Mouse (Mus musculus) forebrain, embryonic 11.5 days (tissue): Measurements from ENCODE around the gene Mus81. TPM values are rescaled to one million over a fixed set of nuclear protein-coding genes. Genes with fewer than 3 reads are reported as not detected.

Experiments used
- ATAC-seq: fragments of 200-750 bp; cut with Nextera tagmentation; replicated peaks from 2 replicates; pipeline ENCODE4 v1.8.0; 2017; ENCODE audit warnings: moderate TSS enrichment; ENCODE audit not compliant: low FRiP score
- DNase-seq: peaks from one replicate; pipeline ENCODE4 v3.0.0-alpha.2; 2017; ENCODE audit warnings: low spot score
- H3K27ac ChIP-seq: fragments of 300-500 bp; sonication (generic); 2 replicates; pipeline ENCODE4 v1.5.1; 2014; ENCODE audit warnings: low read depth, low read length
- H3K27me3 ChIP-seq: fragments of 300-500 bp; sonication (generic); 2 replicates; pipeline ENCODE4 v1.6.1; 2014; ENCODE audit warnings: mild to moderate bottlenecking, low read length, mixed read lengths; ENCODE audit not compliant: control insufficient read depth, insufficient read depth
- H3K36me3 ChIP-seq: fragments of 300-500 bp; sonication (generic); 2 replicates; pipeline ENCODE4 v1.6.1; 2014; ENCODE audit warnings: mild to moderate bottlenecking, low read length, moderate library complexity, mixed read lengths; ENCODE audit not compliant: control insufficient read depth, insufficient read depth
- H3K4me1 ChIP-seq: fragments of 300-500 bp; sonication (generic); replicated peaks from 2 replicates; pipeline ENCODE4 v1.6.1; 2014; ENCODE audit warnings: low read length, mixed read lengths; ENCODE audit not compliant: control insufficient read depth, insufficient read depth
- H3K4me2 ChIP-seq: fragments of 300-500 bp; sonication (generic); 2 replicates; pipeline ENCODE4 v1.6.1; 2014; ENCODE audit warnings: low read depth, mild to moderate bottlenecking, low read length, moderate library complexity, mixed read lengths; ENCODE audit not compliant: severe bottlenecking
- H3K4me3 ChIP-seq: fragments of 300-500 bp; sonication (generic); 2 replicates; pipeline ENCODE4 v1.5.1; 2014; ENCODE audit warnings: low read depth, low read length
- H3K9ac ChIP-seq: fragments of 300-500 bp; sonication (generic); 2 replicates; pipeline ENCODE4 v1.6.1; 2014; ENCODE audit warnings: low read length
- H3K9me3 ChIP-seq: fragments of 300-500 bp; sonication (generic); 2 replicates; pipeline ENCODE4 v1.6.1; 2016; ENCODE audit warnings: low read length, mixed read lengths; ENCODE audit not compliant: control insufficient read depth
- WGBS: fragments of 180-500 bp; shearing (Covaris S2); extraction: QIAGEN DNeasy Blood & Tissue Kit; methylation state at CpG from one replicate; pipeline ENCODE4 v1.1.7; 2014; 5-methylcytosine and 5-hydroxymethylcytosine counted together
- polyA plus RNA-seq: library from polyadenylated mRNA; unstranded; fragments of >200 nt; fragmentation: Nextera tagmentation; extraction: Ambion mirVana; gene quantifications from 2 replicates; pipeline ENCODE4 v1.2.1, GENCODE M21; 2014

Gene Mus81
- polyA plus RNA-seq, 1 experiment from 2014 or later = 39.2 TPM

- no peak for ATAC-seq
- H3K9ac ChIP-seq = no peak overlapping the region
- no peak for DNase-seq
These were observed 39.6 kb downstream of the Mus81 start for GRCm38 (mm10) chr19:5448354-5449150.

GRCm38 (mm10) chr19:5447515-5448353, 40.5 kb downstream of the Mus81 start, which contains the start of gene Fosl1:
TSS of gene Fosl1 (plus strand) at chr19:5447547.
- Histone ChIP-seq H3K9me3 (no peaks in the 10 kb centered on the region), H3K9ac (peak within 1 kb of the TSS; percentile 45; the same call in 1 of the 2 replicates), H3K27me3 (peaks cover 36% of the 10 kb centered on the region), H3K4me1 (peaks cover 13% of the 10 kb centered on the region), H3K36me3 (no peaks in the 10 kb centered on the region), H3K27ac (no peak within 1 kb of the TSS), H3K4me3 (peak within 1 kb of the TSS; percentile 50), H3K4me2 (peak within 1 kb of the TSS; percentile 97)
- ATAC-seq (peak; percentile 63; the same call in 1 of the 2 replicates), DNase-seq (peak; percentile 83)
- under 1% methylated on average over 70 of the region's 70 CpGs for WGBS

More at GRCm38 (mm10) chr19:5448354-5449150, 39.6 kb downstream of the Mus81 start:
- Histone ChIP-seq H3K27ac (no peak overlapping the region), H3K4me1 (peaks cover 13% of the 10 kb centered on the region), H3K9me3 (no peaks in the 10 kb centered on the region), H3K4me2 (peak overlapping the region; percentile 97), H3K4me3 (peak overlapping the region; percentile 50; the same call in 1 of the 2 replicates), H3K36me3 (no peaks in the 10 kb centered on the region), H3K27me3 (peaks cover 36% of the 10 kb centered on the region)
- 7% methylated on average over 35 of the region's 36 CpGs for WGBS

- DNase-seq (no peak), ATAC-seq (no peak)
- no peak overlapping the region for H3K9ac ChIP-seq
- no peaks in the 10 kb centered on the region for H3K9me3 ChIP-seq
- WGBS = 84% methylated on average over 5 of the region's 5 CpGs
- peaks cover 36% of the 10 kb centered on the region for H3K27me3 ChIP-seq
- H3K36me3 ChIP-seq = no peaks in the 10 kb centered on the region
- H3K4me2 ChIP-seq = no peak overlapping the region
- H3K4me3 ChIP-seq = no peak overlapping the region
- no peak overlapping the region for H3K27ac ChIP-seq
- H3K4me1 ChIP-seq = peaks cover 13% of the 10 kb centered on the region
These were observed 42.5 kb downstream of the Mus81 start for GRCm38 (mm10) chr19:5445747-5446146.

GRCm38 (mm10) chr19:5444954-5445353, 43.2 kb downstream of the Mus81 start:
- H3K9me3 ChIP-seq = no peaks in the 10 kb centered on the region; the same call in 1 of the 2 replicates
- H3K27me3 ChIP-seq = peaks cover 33% of the 10 kb centered on the region
- peaks cover 13% of the 10 kb centered on the region for H3K4me1 ChIP-seq
- no peak overlapping the region for H3K9ac ChIP-seq
- H3K4me2 ChIP-seq = no peak overlapping the region
- DNase-seq = no peak
- no peaks in the 10 kb centered on the region for H3K36me3 ChIP-seq
- WGBS = 39% methylated on average over 7 of the region's 7 CpGs
- ATAC-seq = no peak
- no peak overlapping the region for H3K4me3 ChIP-seq
- H3K27ac ChIP-seq = no peak overlapping the region

GRCm38 (mm10) chr19:5444371-5444908, 43.8 kb downstream of the Mus81 start:
- H3K4me3 ChIP-seq = no peak overlapping the region
- H3K36me3 ChIP-seq = no peaks in the 10 kb centered on the region
- H3K9me3 ChIP-seq = no peaks in the 10 kb centered on the region; the same call in 1 of the 2 replicates
- DNase-seq (no peak), ATAC-seq (no peak)
- peaks cover 28% of the 10 kb centered on the region for H3K27me3 ChIP-seq
- no peak overlapping the region for H3K4me2 ChIP-seq
- WGBS = 72% methylated on average over 9 of the region's 9 CpGs
- H3K4me1 ChIP-seq = peaks cover 13% of the 10 kb centered on the region
- H3K9ac ChIP-seq = no peak overlapping the region
- no peak overlapping the region for H3K27ac ChIP-seq

- ATAC-seq (no peak), DNase-seq (no peak)
- no peak overlapping the region for H3K4me2 ChIP-seq
- 74% methylated on average over 7 of the region's 7 CpGs for WGBS
- H3K4me1 ChIP-seq = peaks cover 4% of the 10 kb centered on the region; the same call in 1 of the 2 replicates
- no peaks in the 10 kb centered on the region for H3K36me3 ChIP-seq
- no peak overlapping the region; the same call in 1 of the 2 replicates for H3K9ac ChIP-seq
- no peaks in the 10 kb centered on the region for H3K9me3 ChIP-seq
- no peak overlapping the region for H3K4me3 ChIP-seq
- H3K27me3 ChIP-seq = no peaks in the 10 kb centered on the region; the same call in 1 of the 2 replicates
- no peak overlapping the region for H3K27ac ChIP-seq
These were observed 54.3 kb downstream of the Mus81 start for GRCm38 (mm10) chr19:5433951-5434350.

- H3K36me3 ChIP-seq = no peaks in the 10 kb centered on the region
- H3K27ac ChIP-seq = no peak overlapping the region
- H3K9me3 ChIP-seq = no peaks in the 10 kb centered on the region
- DNase-seq = no peak
- H3K27me3 ChIP-seq = no peaks in the 10 kb centered on the region; the same call in 1 of the 2 replicates
- H3K4me1 ChIP-seq = peaks cover 4% of the 10 kb centered on the region; the same call in 1 of the 2 replicates
- WGBS = 21% methylated on average over 16 of the region's 16 CpGs
- H3K4me2 ChIP-seq = peak overlapping the region; percentile 43
- peak overlapping the region; percentile 37; the same call in 1 of the 2 replicates for H3K9ac ChIP-seq
- H3K4me3 ChIP-seq = 0 out of 2 replicates have a peak overlapping the region, but pooled peaks have one; percentile 12
- no peak for ATAC-seq
These were observed 55.0 kb downstream of the Mus81 start for GRCm38 (mm10) chr19:5432992-5433852.
